8 mouse cellular contexts compared by ENCODE assay signal in genomic region chr2:26122171-26123078, GRCm38 (mm10). TPM values are rescaled to one million over a fixed set of nuclear protein-coding genes. Genes with fewer than 3 reads are reported as not detected.
DNase-seq lines count a peak whose midpoint lies in the region; ATAC-seq and TF ChIP-seq lines count a peak whose summit lies in the region.

No protein-coding gene starts in this region.

- peak; percentile 15 to 20 for DNase-seq in thymus, postnatal 36 days
- DNase-seq in thymus, postnatal 10 days (ENCODE audit: low spot score in 2 of 2): no peak
- peak; percentile 48 for DNase-seq in embryo, embryonic 10.5 days (ENCODE audit: low spot score)
- peak; percentile 98 for DNase-seq in heart, adult 11 months

- peak; percentile 69 for ATAC-seq in intestine, postnatal 0 days
- peak; percentile 72 for ATAC-seq in liver, embryonic 16.5 days (ENCODE audit: low read depth)
- peak; percentile 52; the same call in 1 of the 2 replicates for ATAC-seq in neural tube, embryonic 13.5 days (ENCODE audit: low read depth)
- ATAC-seq in inflammation-experienced regulatory T-cells, adult 6 months: no peak

- whole genome bisulfite sequencing in intestine, postnatal 0 days: under 1% methylated on average over 98 of the region's 109 CpGs
- WGBS in liver, embryonic 16.5 days (ENCODE audit: insufficient replicate concordance): under 1% methylated on average over 107 of the region's 109 CpGs
- under 1% methylated on average over 108 of the region's 109 CpGs for WGBS in neural tube, embryonic 13.5 days

- peak overlapping the region; percentile 98 for H3K4me2 ChIP-seq in intestine, postnatal 0 days (replicated peaks; ENCODE audit: low read depth)
- peak overlapping the region; percentile 79 for H3K4me2 ChIP-seq in liver, embryonic 16.5 days (ENCODE audit: low read depth, low read length)
- peak overlapping the region; percentile 97 for H3K4me2 ChIP-seq in neural tube, embryonic 13.5 days

- H3K9ac ChIP-seq in intestine, postnatal 0 days (ENCODE audit: low read depth, low read length): peak overlapping the region; percentile 85
- H3K9ac ChIP-seq in liver, embryonic 16.5 days (ENCODE audit: low read depth, low read length): peak overlapping the region; percentile 65
- H3K9ac ChIP-seq in neural tube, embryonic 13.5 days: peak overlapping the region; percentile 73

- peaks cover 26% of the 10 kb centered on the region for H3K4me1 ChIP-seq in intestine, postnatal 0 days (replicated peaks; ENCODE audit: control insufficient read depth, insufficient read depth, low read length)
- H3K4me1 ChIP-seq in liver, embryonic 16.5 days (ENCODE audit: control insufficient read depth, low read depth, low read length): peaks cover 33% of the 10 kb centered on the region
- peaks cover 28% of the 10 kb centered on the region for H3K4me1 ChIP-seq in neural tube, embryonic 13.5 days (replicated peaks)

- H3K27ac ChIP-seq in intestine, postnatal 0 days (ENCODE audit: low read depth, low read length): peak overlapping the region; percentile 92
- peak overlapping the region; percentile 63 for H3K27ac ChIP-seq in liver, embryonic 16.5 days (ENCODE audit: low read length)
- H3K27ac ChIP-seq in neural tube, embryonic 13.5 days (replicated peaks): no peak overlapping the region

- no peaks in the 10 kb centered on the region for H3K9me3 ChIP-seq in intestine, postnatal 0 days (ENCODE audit: control insufficient read depth)
- no peaks in the 10 kb centered on the region for H3K9me3 ChIP-seq in liver, embryonic 16.5 days (replicated peaks; ENCODE audit: control insufficient read depth, low read length)
- H3K9me3 ChIP-seq in neural tube, embryonic 13.5 days: no peaks in the 10 kb centered on the region

- H3K4me3 ChIP-seq in intestine, postnatal 0 days (ENCODE audit: low read depth, low read length): peak overlapping the region; percentile 76
- H3K4me3 ChIP-seq in liver, embryonic 16.5 days (ENCODE audit: low read depth, low read length): peak overlapping the region; percentile 66
- H3K4me3 ChIP-seq in neural tube, embryonic 13.5 days: peak overlapping the region; percentile 68

- H3K36me3 ChIP-seq in intestine, postnatal 0 days (ENCODE audit: control insufficient read depth, insufficient read depth): no peaks in the 10 kb centered on the region
- H3K36me3 ChIP-seq in liver, embryonic 16.5 days (ENCODE audit: control insufficient read depth, insufficient read depth): no peaks in the 10 kb centered on the region
- no peaks in the 10 kb centered on the region for H3K36me3 ChIP-seq in neural tube, embryonic 13.5 days

- no peaks in the 10 kb centered on the region for H3K27me3 ChIP-seq in intestine, postnatal 0 days (replicated peaks; ENCODE audit: control insufficient read depth, insufficient read depth, low read length)
- peaks cover 38% of the 10 kb centered on the region for H3K27me3 ChIP-seq in liver, embryonic 16.5 days (ENCODE audit: control insufficient read depth, insufficient read depth, low read depth, low read length)
- H3K27me3 ChIP-seq in neural tube, embryonic 13.5 days: peaks cover 48% of the 10 kb centered on the region

- TF ChIP-seq CTCF in intestine, postnatal 0 days (IDR thresholded peaks at IDR 0.05; ENCODE audit: low read depth): no peak

RNA-seq across cellular contexts. Expression of gene Nacc2, which starts 0.6 kb away (rescaled TPM):
- 14.1 and 14.2 TPM in 2 replicates for polyA plus RNA-seq in intestine, postnatal 0 days (2015; fragmentation: Nextera tagmentation; extraction: Ambion mirVana)
- polyA plus RNA-seq in liver, embryonic 16.5 days (2015; fragmentation: Nextera tagmentation; extraction: Ambion mirVana): 3.9 and 6.4 TPM in 2 replicates
- polyA plus RNA-seq in neural tube, embryonic 13.5 days (2015; fragmentation: Nextera tagmentation; extraction: Ambion mirVana): 18.0 and 19.2 TPM in 2 replicates
- under 1 TPM; 0.47 to 0.78 (median 0.57) TPM for polyA plus RNA-seq in inflammation-experienced regulatory T-cells, adult 6 months (2017; shearing (Covaris generic))

Comparison
In these comparisons a context has a peak if more than half of its experiments do, and no peak if none do; other contexts are left out.
1. DNase-seq: peak in thymus, postnatal 36 days (2 of 2), embryo, embryonic 10.5 days (single experiment) and heart, adult 11 months (single experiment); none in thymus, postnatal 10 days (0 of 2).
2. Peak in every context shown above with its lines, with median percentiles within 50 percentile points of each other: H3K4me2 ChIP-seq, H3K4me3 ChIP-seq and H3K9ac ChIP-seq.